Mouse (Mus musculus): ENCODE data around the gene Ovca2.

GRCm38 (mm10) chr11:75166861-75167642 is 11.6 kb downstream of the Ovca2 start:
- TF ChIP-seq POLR2A (IDR thresholded peaks at IDR 0.05; ENCODE audit: control insufficient read depth, extremely low read depth, insufficient read depth, low read length, poor library complexity): no peak
- no peak for TF ChIP-seq CTCF (IDR thresholded peaks at IDR 0.05; ENCODE audit: borderline replicate concordance, control insufficient read depth, extremely low read depth, insufficient read depth, low read length, poor library complexity)

All from thymus, adult 2 months (tissue).